Mouse (Mus musculus): ENCODE measurements around the gene Mfsd2a.
A peak's percentile ranks its signal among the peaks of the same experiment; 100 is the strongest.

The Mfsd2a gene

GRCm38 (mm10) chr4:122933051-122933591 lies 27.9 kb downstream of the Mfsd2a start:
- DNase-seq: no peak

- DNase-seq: no peak
Measured at GRCm38 (mm10) chr4:122932239-122932978, 28.6 kb downstream of the Mfsd2a start.

DNA sequence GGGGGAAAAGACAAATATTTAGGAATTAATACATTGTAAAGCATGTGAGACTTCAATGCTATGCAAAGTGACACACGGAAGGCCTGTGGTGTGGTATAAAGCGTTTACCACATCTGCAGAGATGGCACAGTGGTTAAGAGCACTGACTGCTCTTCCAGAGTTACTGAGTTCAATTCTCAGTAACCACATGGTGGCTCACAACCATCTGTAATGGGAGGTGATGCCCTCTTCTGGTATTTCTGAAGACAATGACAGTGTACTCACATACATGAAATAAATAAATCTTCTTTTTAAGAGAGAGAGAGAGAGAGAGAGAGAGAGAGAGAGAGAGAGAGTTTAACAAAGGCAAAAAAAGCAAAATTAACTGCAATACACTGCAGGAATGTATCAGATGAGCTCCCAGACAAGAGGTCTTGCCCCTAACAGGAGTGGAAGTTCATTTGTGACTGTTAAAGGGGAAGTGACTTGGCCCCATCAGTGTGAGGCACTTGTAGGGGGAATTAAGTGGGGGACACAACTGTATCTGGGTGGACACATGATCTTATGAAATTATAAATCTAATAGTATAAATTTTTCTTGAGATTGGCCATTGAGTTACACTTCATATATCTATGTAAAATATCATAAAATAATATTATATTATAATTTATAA lies 29.9 kb downstream of the Mfsd2a start:
- DNase-seq: no peak

GRCm38 (mm10) chr4:122923392-122924344 lies 37.3 kb downstream of the Mfsd2a start:
- DNase-seq: no peak

DNA sequence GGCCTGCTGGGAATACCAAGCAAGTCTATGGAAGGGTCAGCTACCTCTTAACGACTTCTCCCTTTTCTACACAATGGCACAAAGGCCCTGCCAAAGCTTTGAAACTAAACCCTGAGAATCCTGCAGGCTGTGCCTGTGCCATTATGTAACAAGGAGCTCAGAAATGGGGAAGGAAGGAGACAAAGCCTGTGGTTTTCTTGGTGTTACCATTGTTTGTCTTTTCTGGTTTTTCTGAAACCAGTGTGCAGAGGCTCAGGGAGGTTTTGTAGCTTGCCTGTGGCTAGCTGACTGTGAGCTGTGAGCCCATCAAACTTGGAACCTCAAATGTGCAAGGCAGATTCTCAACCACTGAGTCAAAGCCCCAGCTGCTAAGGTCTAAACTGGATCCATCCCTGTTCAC lies 38.1 kb downstream of the Mfsd2a start:
- no peak for DNase-seq

DNA sequence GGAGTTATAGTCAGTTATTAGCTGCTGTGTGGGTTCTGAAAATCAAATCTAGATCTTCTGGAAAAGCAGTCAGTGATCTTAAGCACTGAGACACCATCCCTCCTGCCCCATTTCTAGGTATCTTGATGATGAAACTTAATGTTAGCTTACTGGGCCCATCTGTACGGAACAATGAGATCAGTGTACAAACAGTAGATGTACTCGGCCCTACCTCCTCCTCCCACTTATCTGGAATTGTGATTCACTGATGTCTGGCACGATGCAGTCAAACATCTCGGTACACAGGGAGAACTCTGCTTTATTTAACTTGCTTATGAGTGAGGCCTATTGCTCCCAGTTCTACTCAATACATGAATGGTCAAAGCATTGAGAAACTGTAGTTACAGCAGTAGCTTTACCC lies 45.0 kb downstream of the Mfsd2a start:
- DNase-seq: no peak

DNA sequence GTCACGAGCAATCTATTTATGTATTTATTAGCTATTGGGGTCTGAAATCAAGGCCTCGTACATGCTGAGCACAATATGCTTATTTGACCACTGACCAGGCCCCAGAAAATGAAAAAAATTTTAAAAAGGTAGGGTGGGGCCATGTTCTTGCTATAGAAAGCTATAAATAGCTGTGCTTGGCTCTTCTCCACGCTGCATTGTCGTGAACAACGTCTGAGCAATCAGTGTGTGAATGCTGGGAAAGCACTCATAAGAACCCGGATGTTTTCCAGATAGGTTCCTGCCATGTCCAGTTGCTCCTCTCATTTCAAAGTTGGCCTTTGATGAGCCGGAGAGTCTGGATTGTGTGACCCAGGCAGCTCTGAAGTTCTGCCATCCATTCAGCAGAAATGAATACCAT lies 46.8 kb downstream of the Mfsd2a start:
- no peak for DNase-seq

GRCm38 (mm10) chr4:122912613-122913012 lies 48.4 kb downstream of the Mfsd2a start:
- DNase-seq: no peak

DNA sequence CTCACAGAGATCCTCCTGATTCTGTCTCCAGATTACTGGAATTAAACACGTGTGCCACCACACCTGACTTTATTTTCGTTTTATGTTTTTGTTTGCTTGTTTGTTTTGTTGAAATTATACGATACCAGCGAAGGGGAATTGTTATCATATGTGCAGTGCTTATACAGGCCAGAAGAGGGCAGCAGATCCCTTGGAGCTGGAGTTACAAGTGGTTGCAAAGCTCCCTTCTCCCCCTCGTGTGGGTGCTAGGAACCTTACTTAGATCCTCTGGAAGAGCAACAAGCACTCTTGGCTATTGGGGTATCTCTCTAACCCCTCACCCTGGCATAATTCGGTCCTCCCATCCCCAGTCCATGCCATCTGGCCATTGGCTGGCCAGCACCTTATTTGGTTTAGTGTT lies 50.4 kb downstream of the Mfsd2a start:
- DNase-seq: no peak

- no peak for DNase-seq
Measured at GRCm38 (mm10) chr4:122909572-122910189, 51.3 kb downstream of the Mfsd2a start.

GRCm38 (mm10) chr4:122905359-122905758 lies 55.6 kb downstream of the Mfsd2a start:
- DNase-seq: no peak

GRCm38 (mm10) chr4:122903709-122904108 lies 57.3 kb downstream of the Mfsd2a start:
- no peak for DNase-seq

- DNase-seq: no peak
Measured at GRCm38 (mm10) chr4:122902156-122902555, 58.8 kb downstream of the Mfsd2a start.

GRCm38 (mm10) chr4:122898313-122898712 lies 62.7 kb downstream of the Mfsd2a start:
- DNase-seq: peak; percentile 36

GRCm38 (mm10) chr4:122897750-122898149 lies 63.2 kb downstream of the Mfsd2a start:
- DNase-seq: peak; percentile 16

Data from cerebellum, adult 9-11 months (tissue).